Comparison of ENCODE assay signal across 10 mouse cellular contexts in genomic region chr6:58879572-58879971, GRCm38 (mm10). TPM values are rescaled to one million over a fixed set of nuclear protein-coding genes. Genes with fewer than 3 reads are reported as not detected.
DNase-seq lines count a peak whose midpoint lies in the region; ATAC-seq lines count a peak whose summit lies in the region.
"Had no signal": no experiment of that assay in that cellular context is flagged by ENCODE, and none has a peak within 500 bp of the region (broad histone marks: within the 10 kb centered on the region; RNA-seq: fewer than 3 reads in every experiment).

No protein-coding gene starts in this region.

- no peak for ATAC-seq in monocyte, adult 5-6 weeks (replicated peaks; ENCODE audit: insufficient number of reproducible peaks, low FRiP score, low TSS enrichment, poor library complexity, severe bottlenecking)
- no peak for ATAC-seq in erythroblast, adult 5-6 weeks (replicated peaks; ENCODE audit: low FRiP score, poor library complexity, severe bottlenecking)
- ATAC-seq: intestine, embryonic 15.5 days had no signal

- DNase-seq in kidney, adult 11 months = peak; percentile 45
- DNase-seq in kidney, postnatal 4 days = no peak
- peak; percentile 38 for DNase-seq in adrenal gland, postnatal 25 days
- peak; percentile 46 to 67 for DNase-seq in cerebellum, postnatal 10 days
- peak; percentile 13 for DNase-seq in kidney, postnatal 14 days
- no peak for DNase-seq in urinary bladder, postnatal 14 days (ENCODE audit: low spot score)
- DNase-seq: lung, adult 18-20 months had no signal

RNA-seq across cellular contexts. Expression of gene Nap1l5, which starts 27.3 kb away (rescaled TPM):
- 33.5 TPM in 2 replicates for total RNA-seq in adrenal gland, postnatal 25 days (2021)
- total RNA-seq in monocyte, adult 5-6 weeks (2017) = 0.58 TPM in 1 of 3 replicates, not detected in the others
- total RNA-seq in erythroblast, adult 5-6 weeks (2015; ENCODE audit: low replicate concordance) = not detected in 2 replicates
- total RNA-seq in erythroblast, adult 5-6 weeks (2017; ENCODE audit: low replicate concordance) = not detected in 2 replicates

RNA-seq across cellular contexts. Expression of gene Herc3, which starts 48.3 kb away (rescaled TPM):
- total RNA-seq in adrenal gland, postnatal 25 days (2021) = 29.7 and 40.5 TPM in 2 replicates
- total RNA-seq in monocyte, adult 5-6 weeks (2017) = 19.2 to 63.9 TPM (median 26.6 TPM) in 3 replicates
- total RNA-seq in erythroblast, adult 5-6 weeks (2015; ENCODE audit: low replicate concordance) = 2.5 and 9.2 TPM in 2 replicates
- 2.9 and 3.6 TPM in 2 replicates for total RNA-seq in erythroblast, adult 5-6 weeks (2017; ENCODE audit: low replicate concordance)

Comparison
In these comparisons a context has a peak if more than half of its experiments do, and no peak if none do; other contexts are left out.
1. DNase-seq: peak in kidney, adult 11 months (single experiment), adrenal gland, postnatal 25 days (single experiment), cerebellum, postnatal 10 days (2 of 2) and kidney, postnatal 14 days (single experiment); none in kidney, postnatal 4 days (0 of 2) and urinary bladder, postnatal 14 days (single experiment).
2. RNA of gene Nap1l5, which starts 27.3 kb away (total RNA-seq): 33.5 TPM in adrenal gland, postnatal 25 days; 0.58 TPM in monocyte, adult 5-6 weeks and not detected in erythroblast, adult 5-6 weeks; every median in the first group is over 10 times any median in the second.